Mouse (Mus musculus) left cerebral cortex, adult 18-20 months (tissue): ENCODE measurements around the gene Mcpt2. TPM values are rescaled to one million over a fixed set of nuclear protein-coding genes. Genes with fewer than 3 reads are reported as not detected.
"Not testable (repeated sequence)": the region's sequence is repeated elsewhere in the genome, so short reads cannot be mapped to it uniquely, and the experiment has no call there.

Source experiments
- DNase-seq, 2 experiments: peaks; one replicate each; pipeline ENCODE4 v3.0.0; 2021 to 2022; ENCODE audit warnings: low spot score in 2 of 2, mixed read lengths in 1 of 2
- long read RNA-seq, 2 experiments: library from polyadenylated mRNA; stranded (forward); transcript quantifications; one replicate each; pipeline ENCODE4 v2.0.0; 2021
- microRNA-seq, 2 experiments: library from miRNA; unstranded; fragments of <30 nt; microRNA quantifications; one replicate each; pipeline ENCODE4 v1.2.0; 2021
- total RNA-seq, 2 experiments: library from RNA; stranded (reverse); gene quantifications; 2 replicates each; pipeline ENCODE4 v1.2.3; 2021

The Mcpt2 gene
- not detected for total RNA-seq
- long read RNA-seq, experiment 1, result 0 reads
- long read RNA-seq, experiment 2, result 0 reads

DNA sequence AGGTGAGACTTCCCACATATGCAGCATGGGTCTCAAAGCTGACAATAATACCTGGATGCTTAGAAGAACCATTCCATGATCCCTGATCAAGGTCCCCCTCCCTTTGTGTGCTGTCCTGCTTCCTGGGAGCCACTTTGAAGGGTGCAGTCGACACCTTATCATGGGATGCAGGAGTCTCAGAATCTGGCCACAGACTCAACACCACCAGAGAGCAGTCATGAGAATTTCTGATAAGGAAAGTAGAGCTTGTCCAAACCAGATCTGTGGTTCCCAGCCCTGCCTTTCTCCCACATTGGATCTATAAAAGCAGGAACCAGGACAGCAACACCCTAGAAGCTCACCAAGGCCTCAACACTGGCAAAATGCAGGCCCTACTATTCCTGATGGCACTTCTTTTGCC, at the start of gene Mcpt2:
TSS of gene Mcpt2 (plus strand) at position 250 of the 400 bp plus-strand sequence.
- not testable (repeated sequence) for DNase-seq

DNA sequence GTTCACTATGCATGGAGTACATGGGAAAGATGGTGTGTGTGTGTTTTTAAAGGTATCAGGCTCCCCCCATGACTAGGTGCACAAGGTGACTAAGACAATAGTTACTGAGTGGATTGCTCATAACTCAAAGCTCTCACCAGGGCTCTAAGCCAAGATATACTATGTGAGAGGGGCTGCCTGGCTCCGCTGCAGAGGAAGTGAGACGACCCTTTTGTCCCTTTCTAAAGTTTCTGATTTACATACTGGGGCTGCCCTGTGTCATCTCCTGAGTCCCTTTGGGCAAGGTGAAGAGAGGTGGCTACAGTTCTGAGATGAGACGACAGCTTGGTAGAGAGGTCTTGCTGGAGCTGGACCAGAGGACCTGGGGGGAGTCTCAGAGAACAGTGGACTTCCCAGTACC, 28.7 kb upstream of the Mcpt2 start:
- no peak for DNase-seq

DNA sequence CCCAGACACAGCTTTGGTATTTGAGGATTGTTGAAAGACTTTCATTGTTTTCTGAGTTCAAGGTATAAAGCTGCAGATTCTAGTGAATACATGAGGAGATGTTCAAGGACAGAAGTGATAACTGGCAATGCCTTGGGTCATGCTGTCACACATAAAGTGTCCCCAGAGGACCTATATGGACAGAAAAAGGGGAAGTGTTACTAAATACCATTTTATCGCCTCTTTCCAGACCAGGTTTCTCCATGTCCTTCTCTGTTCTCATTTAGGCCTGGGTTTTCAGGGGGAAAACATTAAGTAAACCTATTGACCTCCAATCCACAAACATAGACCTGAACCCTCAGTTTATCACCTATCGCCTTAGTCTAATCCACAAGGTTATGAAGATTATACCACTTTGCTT, 27.9 kb upstream of the Mcpt2 start:
- DNase-seq, result no peak

DNA sequence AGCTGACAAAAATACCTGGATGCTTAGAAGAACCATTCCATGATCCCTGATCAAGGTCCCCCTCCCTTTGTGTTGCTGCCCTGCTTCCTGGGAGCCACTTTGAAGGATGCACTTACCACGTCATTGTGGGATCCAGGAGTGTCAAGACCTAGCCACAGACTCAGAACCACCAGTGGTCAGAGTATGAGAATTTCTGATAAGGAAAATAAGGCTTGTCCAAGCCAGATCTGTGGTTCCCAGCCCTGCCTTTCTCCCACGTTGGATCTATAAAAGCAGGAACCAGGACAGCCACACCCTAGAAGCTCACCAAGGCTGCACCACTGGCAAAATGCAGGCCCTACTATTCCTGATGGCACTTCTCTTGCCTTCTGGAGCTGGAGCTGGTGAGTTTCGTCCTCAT, 24.2 kb upstream of the Mcpt2 start, which contains the start of gene Mcpt1:
TSS of gene Mcpt1 (plus strand) at position 301 of the 400 bp plus-strand sequence.
- DNase-seq, result not testable (repeated sequence)

GRCm38 (mm10) chr14:56019446-56019845, 22.4 kb upstream of the Mcpt2 start:
- peak; percentile 4 for DNase-seq

GRCm38 (mm10) chr14:56021305-56021704, 20.5 kb upstream of the Mcpt2 start:
- DNase-seq, result not testable (repeated sequence)

GRCm38 (mm10) chr14:56030395-56030794, 11.4 kb upstream of the Mcpt2 start, which contains the start of gene Mcpt9:
TSS of gene Mcpt9 (minus strand) at chr14:56030495.
- not testable (repeated sequence) for DNase-seq

- DNase-seq, result no peak
Measured at GRCm38 (mm10) chr14:56034433-56034832, 7.4 kb upstream of the Mcpt2 start.

GRCm38 (mm10) chr14:56055408-56055807, 13.6 kb downstream of the Mcpt2 start:
- DNase-seq, result no peak

GRCm38 (mm10) chr14:56057722-56058121, 15.9 kb downstream of the Mcpt2 start:
- DNase-seq, result no peak

GRCm38 (mm10) chr14:56062213-56062612, 20.4 kb downstream of the Mcpt2 start, which contains the start of gene Mcpt4:
TSS of gene Mcpt4 (minus strand) at chr14:56062313.
- DNase-seq, result not testable (repeated sequence)

- no peak for DNase-seq
Measured at GRCm38 (mm10) chr14:56082016-56082415, 40.2 kb downstream of the Mcpt2 start.

DNA sequence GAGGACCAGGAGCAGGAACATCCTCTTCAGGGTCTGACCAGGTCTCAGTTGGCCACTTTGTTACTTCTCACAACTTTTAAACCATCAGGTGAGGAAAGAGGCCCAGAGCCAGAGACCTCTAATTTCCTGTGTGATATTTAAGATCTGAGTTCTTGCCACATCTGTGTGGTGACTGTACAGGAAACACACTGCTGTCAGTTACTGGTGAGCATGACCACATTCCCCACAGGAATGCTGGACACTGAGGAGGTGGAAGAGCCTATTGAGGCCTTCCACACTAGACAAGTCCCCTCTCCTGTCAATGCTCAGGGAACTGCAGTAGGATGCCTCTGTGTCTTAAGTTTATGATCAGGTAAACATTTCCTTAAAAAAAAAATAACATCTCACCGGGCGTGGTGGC, 43.3 kb downstream of the Mcpt2 start, which contains the start of gene Mcpt8:
TSS of gene Mcpt8 (minus strand) at position 107 of the 400 bp plus-strand sequence.
- DNase-seq, result no peak

- DNase-seq, result no peak
Measured at GRCm38 (mm10) chr14:56086711-56087110, 44.9 kb downstream of the Mcpt2 start.

- no peak for DNase-seq
Measured at GRCm38 (mm10) chr14:56093353-56093752, 51.5 kb downstream of the Mcpt2 start.

Small RNA genes within 50 kb of the gene (microRNA-seq; reads per million reads assigned to microRNA genes)
- 0 reads per million in 2 experiments for gene Mir6949

Other genes with a start within 250 kb of the Mcpt2 start
- gene Nfatc4, start 218.9 kb upstream of the Mcpt2 start, total RNA-seq, result 1 to 10 TPM; 3.0 to 3.3 TPM
- gene Nynrin, start 188.0 kb upstream of the Mcpt2 start, total RNA-seq, result 1 to 10 TPM; 6.2 to 9.0 TPM
- under 1 TPM; 0.16 to 0.23 TPM for gene Cbln3, start 157.6 kb upstream of the Mcpt2 start, total RNA-seq
- gene Khnyn, start 157.1 kb upstream of the Mcpt2 start, total RNA-seq, result 10 to 100 TPM; 12.3 to 13.0 TPM
- gene Sdr39u1, start 141.7 kb upstream of the Mcpt2 start, total RNA-seq, result 100 to 1,000 TPM in 1 of 2 experiments, 10 to 100 TPM in 1; 96.5 to 104 TPM
- not detected for gene Cma1, start 97.4 kb upstream of the Mcpt2 start, total RNA-seq
- not detected for gene Cma2, start 91.1 kb upstream of the Mcpt2 start, total RNA-seq
- gene Mcpt1, start 24.1 kb upstream of the Mcpt2 start, total RNA-seq, result not detected
- not detected for gene Mcpt9, start 11.5 kb upstream of the Mcpt2 start, total RNA-seq
- gene Mcpt4, start 20.3 kb downstream of the Mcpt2 start, total RNA-seq, result not detected
- not detected for gene Mcpt8, start 43.2 kb downstream of the Mcpt2 start, total RNA-seq
- not detected for gene Ctsg, start 60.5 kb downstream of the Mcpt2 start, total RNA-seq
- gene Gzme, start 78.6 kb downstream of the Mcpt2 start, total RNA-seq, result not detected
- gene Gzmd, start 90.6 kb downstream of the Mcpt2 start, total RNA-seq, result not detected
- gene Gzmg, start 117.5 kb downstream of the Mcpt2 start, total RNA-seq, result not detected
- gene Gzmn, start 132.6 kb downstream of the Mcpt2 start, total RNA-seq, result not detected
- gene Gzmf, start 169.4 kb downstream of the Mcpt2 start, total RNA-seq, result not detected
- gene Gzmc, start 192.6 kb downstream of the Mcpt2 start, total RNA-seq, result not detected
- gene Gzmb, start 220.2 kb downstream of the Mcpt2 start, total RNA-seq, result not detected